Mouse (Mus musculus) thymus, adult 2 months (tissue): Measurements from ENCODE around the gene Med19. TPM values are rescaled to one million over a fixed set of nuclear protein-coding genes. Genes with fewer than 3 reads are reported as not detected.
A peak's percentile ranks its signal among the peaks of the same experiment; 100 is the strongest.

Experiments
- DNase-seq: peaks from one replicate; pipeline ENCODE4 v3.0.0; 2021
- H3K27ac ChIP-seq: fragments of 200-500 bp; 2 replicates; pipeline ENCODE4 v1.5.1; 2012; ENCODE audit warnings: low read length, control low read depth; ENCODE audit not compliant: control insufficient read depth, insufficient read depth
- H3K27me3 ChIP-seq: fragments of 200-500 bp; 2 replicates; pipeline ENCODE4 v1.6.1; 2012; ENCODE audit warnings: mild to moderate bottlenecking, low read length, moderate library complexity, mixed read lengths; ENCODE audit not compliant: control insufficient read depth, insufficient read depth
- H3K36me3 ChIP-seq: fragments of 200-500 bp; 2 replicates; pipeline ENCODE4 v1.6.1; 2012; ENCODE audit warnings: mild to moderate bottlenecking, low read length, moderate library complexity; ENCODE audit not compliant: control insufficient read depth, insufficient read depth
- H3K4me1 ChIP-seq: fragments of 200-500 bp; replicated peaks from 2 replicates; pipeline ENCODE4 v1.6.1; 2012; ENCODE audit warnings: low read length; ENCODE audit not compliant: control insufficient read depth, insufficient read depth
- H3K4me3 ChIP-seq: fragments of 200-500 bp; 2 replicates; pipeline ENCODE4 v1.5.1; 2012; ENCODE audit warnings: mild to moderate bottlenecking, low read length, control low read depth, moderate library complexity; ENCODE audit not compliant: control insufficient read depth, insufficient read depth
- CTCF ChIP-seq: fragments of 200-500 bp; IDR thresholded peaks from 2 replicates; pipeline ENCODE4 v1.5.1; 2012; ENCODE audit warnings: mild to moderate bottlenecking, control low read depth, low read length, moderate library complexity, borderline replicate concordance; ENCODE audit not compliant: control insufficient read depth, poor library complexity, insufficient read depth; ENCODE audit errors: extremely low read depth
- POLR2A ChIP-seq: fragments of 200-500 bp; IDR thresholded peaks from 2 replicates; pipeline ENCODE4 v1.6.1; 2012; ENCODE audit warnings: mild to moderate bottlenecking, low read length, control low read depth, moderate library complexity; ENCODE audit not compliant: control insufficient read depth, poor library complexity, insufficient read depth; ENCODE audit errors: extremely low read depth
- WGBS: fragments of 180-500 bp; shearing (Covaris S2); methylation state at CpG from one replicate; pipeline ENCODE4 v1.1.7; 2018; 5-methylcytosine and 5-hydroxymethylcytosine counted together
- polyA plus RNA-seq: library from polyadenylated mRNA; depleted of rRNA; stranded (reverse); fragments of >200 nt; gene quantifications from 2 replicates; pipeline ENCODE4 v1.2.3, GENCODE M21; 2012

Med19 gene
- polyA plus RNA-seq, 1 experiment: 10.6 TPM

- Histone ChIP-seq H3K4me3 (peak overlapping the region; percentile 75; the same call in 1 of the 2 replicates), H3K27ac (no peak overlapping the region; the same call in 1 of the 2 replicates), H3K27me3 (no peaks in the 10 kb centered on the region), H3K4me1 (peaks cover 3% of the 10 kb centered on the region), H3K36me3 (no peaks in the 10 kb centered on the region)
- TF ChIP-seq CTCF (no peak), POLR2A (no peak)
- no peak for DNase-seq
- 26% methylated on average over 9 of the region's 9 CpGs for WGBS
Observed at GRCm38 (mm10) chr2:84716423-84717355, 38.5 kb downstream of the Med19 start.

- Histone ChIP-seq H3K27ac (no peak overlapping the region), H3K36me3 (no peaks in the 10 kb centered on the region), H3K4me1 (peaks cover 3% of the 10 kb centered on the region), H3K27me3 (no peaks in the 10 kb centered on the region), H3K4me3 (no peak overlapping the region)
- TF ChIP-seq POLR2A: no peak
- TF ChIP-seq CTCF: no peak
- WGBS: 95% methylated on average over 4 of the region's 4 CpGs
- no peak for DNase-seq
Observed at GRCm38 (mm10) chr2:84717357-84717756, 39.2 kb downstream of the Med19 start.

GRCm38 (mm10) chr2:84720718-84721117 lies 42.5 kb downstream of the Med19 start:
- Histone ChIP-seq H3K4me3 (no peak overlapping the region), H3K27ac (no peak overlapping the region), H3K36me3 (peaks cover 16% of the 10 kb centered on the region), H3K4me1 (peaks cover 4% of the 10 kb centered on the region), H3K27me3 (no peaks in the 10 kb centered on the region)
- 96% methylated on average over 2 of the region's 2 CpGs for WGBS
- DNase-seq: no peak
- TF ChIP-seq POLR2A (no peak), CTCF (no peak)

- no peak for DNase-seq
- peaks cover 8% of the 10 kb centered on the region for H3K4me1 ChIP-seq
- H3K27me3 ChIP-seq: no peaks in the 10 kb centered on the region
- TF ChIP-seq CTCF: no peak
- TF ChIP-seq POLR2A: no peak
- no peak overlapping the region for H3K27ac ChIP-seq
- 98% methylated on average over 3 of the region's 3 CpGs for WGBS
- no peak overlapping the region for H3K4me3 ChIP-seq
- H3K36me3 ChIP-seq: peaks cover 18% of the 10 kb centered on the region
Observed at GRCm38 (mm10) chr2:84721182-84721581, 43.0 kb downstream of the Med19 start.

- Histone ChIP-seq H3K4me3 (no peak overlapping the region), H3K36me3 (peaks cover 18% of the 10 kb centered on the region), H3K27me3 (no peaks in the 10 kb centered on the region), H3K27ac (no peak overlapping the region), H3K4me1 (peaks cover 11% of the 10 kb centered on the region)
- 53% methylated on average over 14 of the region's 14 CpGs for WGBS
- DNase-seq: no peak
- TF ChIP-seq POLR2A (no peak), CTCF (no peak)
Observed at GRCm38 (mm10) chr2:84723856-84724255, 45.7 kb downstream of the Med19 start.

GRCm38 (mm10) chr2:84725770-84726169 lies 47.6 kb downstream of the Med19 start:
- no peak overlapping the region for H3K4me3 ChIP-seq
- no peak overlapping the region for H3K27ac ChIP-seq
- 93% methylated on average over 10 of the region's 10 CpGs for WGBS
- TF ChIP-seq CTCF (no peak), POLR2A (no peak)
- H3K36me3 ChIP-seq: peaks cover 18% of the 10 kb centered on the region
- H3K27me3 ChIP-seq: no peaks in the 10 kb centered on the region
- no peak for DNase-seq
- H3K4me1 ChIP-seq: peaks cover 11% of the 10 kb centered on the region
